Mouse (Mus musculus) liver, adult 2 months (tissue): ENCODE data around the gene Psmb11. TPM values are rescaled to one million over a fixed set of nuclear protein-coding genes. Genes with fewer than 3 reads are reported as not detected.
A peak's percentile ranks its signal among the peaks of the same experiment; 100 is the strongest.

Experiments
- DNase-seq: peaks from one replicate; pipeline ENCODE4 v3.0.0-alpha.2; 2011; ENCODE audit warnings: low read depth, low spot score; ENCODE audit errors: extremely low read depth
- H3K27ac ChIP-seq: fragments of 200-500 bp; replicated peaks from 2 replicates; pipeline ENCODE4 v1.5.1; 2012; ENCODE audit warnings: low read depth, mild to moderate bottlenecking, control low read depth, inconsistent platforms, low read length; ENCODE audit not compliant: insufficient read depth
- H3K27me3 ChIP-seq: fragments of 200-500 bp; 2 replicates; pipeline ENCODE4 v1.6.1; 2012; ENCODE audit warnings: mild to moderate bottlenecking, moderate library complexity, low read length, inconsistent platforms; ENCODE audit not compliant: control insufficient read depth, insufficient read depth
- H3K36me3 ChIP-seq: fragments of 200-500 bp; 2 replicates; pipeline ENCODE4 v1.6.1; 2012; ENCODE audit warnings: low read length, inconsistent platforms; ENCODE audit not compliant: control insufficient read depth, insufficient read depth
- H3K4me1 ChIP-seq: fragments of 200-500 bp; 2 replicates; pipeline ENCODE4 v1.6.1; 2011; ENCODE audit warnings: low read length; ENCODE audit not compliant: control insufficient read depth, insufficient read depth
- H3K4me3 ChIP-seq: fragments of 200-500 bp; 2 replicates; pipeline ENCODE4 v1.5.1; 2011; ENCODE audit warnings: low read depth, mild to moderate bottlenecking, control low read depth, low read length, moderate library complexity; ENCODE audit not compliant: insufficient read depth
- H3K79me2 ChIP-seq: fragments of 200-500 bp; 2 replicates; pipeline ENCODE4 v1.6.1; 2012; ENCODE audit warnings: inconsistent platforms, mild to moderate bottlenecking, low read length, moderate library complexity; ENCODE audit not compliant: control insufficient read depth, insufficient read depth
- H3K9ac ChIP-seq: fragments of 200-500 bp; 2 replicates; pipeline ENCODE4 v1.6.1; 2012; ENCODE audit warnings: low read depth, mild to moderate bottlenecking, control low read depth, inconsistent platforms, low read length
- CTCF ChIP-seq: fragments of 200-500 bp; IDR thresholded peaks from 2 replicates; pipeline ENCODE4 v1.5.1; 2011; ENCODE audit warnings: low read depth, low read length, control low read depth
- POLR2A ChIP-seq: fragments of 200-500 bp; IDR thresholded peaks from 2 replicates; pipeline ENCODE4 v1.6.1; 2011; ENCODE audit warnings: low read length, control low read depth; ENCODE audit not compliant: insufficient read depth; ENCODE audit errors: extremely low read depth
- WGBS: fragments of 180-500 bp; shearing (Covaris S2); methylation state at CpG from one replicate; pipeline ENCODE4 v1.1.7; 2018; 5-methylcytosine and 5-hydroxymethylcytosine counted together
- polyA plus RNA-seq: library from polyadenylated mRNA; depleted of rRNA; stranded (reverse); fragments of >200 nt; gene quantifications from 2 replicates; pipeline ENCODE4 v1.2.3, GENCODE M21; 2012
- total RNA-seq: library from RNA; depleted of rRNA; stranded (reverse); fragments of >200 nt; gene quantifications from 2 replicates; pipeline ENCODE4 v1.2.3, GENCODE M21; 2014

Gene Psmb11
- total and polyA plus RNA-seq, 2 experiments: not detected

DNA sequence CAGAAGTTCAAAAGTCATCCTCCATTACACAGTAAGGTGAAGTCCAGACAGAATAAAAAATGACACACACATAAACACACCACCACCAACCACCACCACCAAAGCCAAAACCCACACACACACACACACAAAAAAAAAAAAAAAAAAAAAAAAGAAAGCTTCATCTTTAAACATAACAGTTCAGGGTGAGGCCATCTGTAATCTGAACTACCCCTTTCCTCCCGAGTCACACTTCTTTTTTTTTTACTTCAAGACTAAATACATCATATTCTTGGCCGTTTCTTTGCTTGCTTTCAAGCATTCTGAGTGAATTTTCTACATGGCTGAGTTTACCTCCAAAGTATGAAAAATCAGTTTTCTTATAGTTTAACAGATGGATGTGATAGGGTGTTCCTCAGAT, 19.6 kb upstream of the Psmb11 start:
- DNase-seq: no peak
- no peaks in the 10 kb centered on the region for H3K36me3 ChIP-seq
- TF ChIP-seq POLR2A (no peak), CTCF (no peak)
- H3K9ac ChIP-seq: no peak overlapping the region
- H3K79me2 ChIP-seq: no peaks in the 10 kb centered on the region
- peaks cover 7% of the 10 kb centered on the region for H3K4me1 ChIP-seq
- no peak overlapping the region for H3K4me3 ChIP-seq
- H3K27ac ChIP-seq: no peak overlapping the region
- 89% methylated on average over 2 of the region's 2 CpGs for WGBS
- H3K27me3 ChIP-seq: no peaks in the 10 kb centered on the region

DNA sequence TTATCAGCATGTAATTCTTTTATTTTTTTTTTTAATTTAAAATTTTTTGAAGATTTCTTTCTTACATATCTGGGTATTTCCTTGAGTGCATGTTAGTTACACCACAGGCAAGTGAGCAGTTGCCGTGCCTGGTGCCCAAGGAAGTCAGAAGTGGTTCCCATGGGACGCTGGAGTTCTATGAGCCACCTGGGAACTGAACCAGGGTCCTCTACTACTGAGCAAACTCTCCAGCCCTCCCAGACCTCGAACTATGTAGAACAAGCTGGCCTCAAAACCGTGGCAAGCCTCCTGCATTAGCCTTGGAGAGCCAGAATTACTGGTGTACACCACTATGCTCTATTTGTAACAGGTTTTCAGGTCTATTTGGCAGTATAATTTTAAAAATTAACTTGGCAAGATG, 18.6 kb upstream of the Psmb11 start:
- H3K79me2 ChIP-seq: no peaks in the 10 kb centered on the region
- H3K4me3 ChIP-seq: peak overlapping the region; percentile 85; the same call in 1 of the 2 replicates
- peaks cover 7% of the 10 kb centered on the region for H3K4me1 ChIP-seq
- no peak for TF ChIP-seq CTCF
- no peak for DNase-seq
- no peak overlapping the region for H3K9ac ChIP-seq
- no peaks in the 10 kb centered on the region for H3K27me3 ChIP-seq
- H3K27ac ChIP-seq: no peak overlapping the region
- H3K36me3 ChIP-seq: no peaks in the 10 kb centered on the region
- 57% methylated on average over 4 of the region's 4 CpGs for WGBS

DNA sequence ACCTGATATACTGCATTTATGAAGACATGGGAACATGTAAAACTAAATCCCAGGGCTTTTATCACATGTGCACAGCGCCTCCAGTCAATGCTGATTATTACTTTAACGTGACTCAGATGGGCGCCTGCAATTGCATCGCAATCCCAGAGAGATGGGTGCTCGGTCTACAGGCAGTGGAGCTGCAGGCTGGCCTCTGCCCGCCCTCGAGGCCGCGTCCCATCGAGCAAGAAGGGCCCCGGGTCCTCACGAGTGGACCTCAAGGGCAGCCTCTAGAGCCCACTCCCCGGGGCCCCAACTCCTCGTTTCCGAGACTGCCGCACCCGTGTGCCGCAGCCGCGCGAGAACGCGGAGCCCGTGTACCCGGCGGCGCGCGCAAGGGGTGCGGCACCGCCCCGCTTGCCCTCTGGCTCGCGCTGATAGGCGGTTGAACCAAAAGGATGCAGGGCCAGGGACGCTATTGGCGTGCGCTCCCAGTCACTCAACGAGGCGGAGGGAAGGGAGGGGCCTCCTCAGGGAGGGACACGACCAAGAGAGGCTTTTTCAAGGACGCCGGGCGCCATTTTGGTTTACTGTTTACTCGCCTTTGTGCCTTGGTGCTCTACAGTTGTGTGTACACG, 18.1 kb upstream of the Psmb11 start:
- TF ChIP-seq CTCF (no peak), POLR2A (0 out of 2 replicates have a peak, but pooled peaks have one; percentile 29)
- no peaks in the 10 kb centered on the region for H3K27me3 ChIP-seq
- H3K36me3 ChIP-seq: no peaks in the 10 kb centered on the region
- H3K4me1 ChIP-seq: peaks cover 7% of the 10 kb centered on the region
- H3K79me2 ChIP-seq: no peaks in the 10 kb centered on the region
- H3K9ac ChIP-seq: peak overlapping the region; percentile 78
- H3K4me3 ChIP-seq: peak overlapping the region; percentile 85
- peak overlapping the region; percentile 57 for H3K27ac ChIP-seq
- DNase-seq: peak; percentile 88
- under 1% methylated on average over 46 of the region's 46 CpGs for WGBS

DNA sequence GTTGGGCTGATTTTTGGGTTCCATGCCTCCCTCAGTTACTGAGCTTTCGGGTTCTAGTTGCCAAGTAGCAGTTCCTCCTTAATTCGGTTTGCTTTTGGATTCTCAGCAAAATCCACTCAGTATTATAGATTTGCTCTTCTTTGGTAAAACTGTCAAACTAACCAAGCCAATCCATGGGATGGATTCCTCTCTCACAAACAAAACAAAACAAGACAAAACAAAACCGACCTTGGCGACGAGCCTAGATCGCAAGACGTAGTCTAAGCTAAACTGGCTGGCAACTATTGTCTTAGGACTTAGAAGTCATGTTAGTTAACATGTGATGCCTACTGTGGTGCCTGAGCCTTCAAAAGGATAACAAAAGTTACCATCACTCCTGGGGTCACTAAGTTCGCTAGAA, 17.5 kb upstream of the Psmb11 start:
- WGBS: 84% methylated on average over 8 of the region's 8 CpGs
- no peak overlapping the region for H3K9ac ChIP-seq

DNA sequence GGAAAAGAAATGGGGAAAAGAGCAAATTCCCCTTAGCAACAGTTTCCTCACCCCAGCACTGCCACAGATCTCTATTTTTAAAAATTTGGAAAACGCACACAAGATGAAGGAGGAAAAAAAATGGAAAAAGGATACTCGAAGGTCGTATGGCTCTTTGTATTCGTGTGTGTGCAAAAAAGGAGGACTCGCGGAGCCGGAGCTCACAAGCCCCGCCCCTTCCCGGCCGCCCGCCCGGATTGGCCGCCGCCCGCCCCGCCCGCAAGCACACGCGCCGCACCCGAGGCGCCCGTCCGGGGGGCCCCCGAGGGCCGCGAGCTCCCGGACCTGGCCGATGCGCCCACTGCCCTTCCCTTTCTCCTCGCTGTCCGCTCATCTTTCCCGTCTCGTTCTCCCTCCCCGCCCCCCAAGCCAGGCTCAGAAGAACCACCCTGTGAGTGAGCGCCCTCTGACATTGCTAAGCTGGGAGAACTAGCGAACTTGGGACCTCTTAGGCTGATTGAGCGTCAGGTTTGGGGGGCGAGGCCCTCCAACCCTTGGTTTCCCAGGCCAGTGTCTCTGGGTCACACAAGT, 15.4 kb upstream of the Psmb11 start, which contains the start of gene 4931414P19Rik:
Gene 4931414P19Rik, minus strand, starts transcription at position 242 of the 570 bp plus-strand sequence.
- no peaks in the 10 kb centered on the region for H3K27me3 ChIP-seq
- DNase-seq: peak; percentile 50

More for the DNA sequence above, 17.5 kb upstream of the Psmb11 start:
- Histone ChIP-seq H3K27me3 (no peaks in the 10 kb centered on the region), H3K4me3 (peak overlapping the region; percentile 50), H3K4me1 (peaks cover 7% of the 10 kb centered on the region), H3K79me2 (no peaks in the 10 kb centered on the region), H3K36me3 (no peaks in the 10 kb centered on the region), H3K27ac (peak overlapping the region; percentile 49)
- no peak for TF ChIP-seq POLR2A
- TF ChIP-seq CTCF: no peak
- DNase-seq: no peak

DNA sequence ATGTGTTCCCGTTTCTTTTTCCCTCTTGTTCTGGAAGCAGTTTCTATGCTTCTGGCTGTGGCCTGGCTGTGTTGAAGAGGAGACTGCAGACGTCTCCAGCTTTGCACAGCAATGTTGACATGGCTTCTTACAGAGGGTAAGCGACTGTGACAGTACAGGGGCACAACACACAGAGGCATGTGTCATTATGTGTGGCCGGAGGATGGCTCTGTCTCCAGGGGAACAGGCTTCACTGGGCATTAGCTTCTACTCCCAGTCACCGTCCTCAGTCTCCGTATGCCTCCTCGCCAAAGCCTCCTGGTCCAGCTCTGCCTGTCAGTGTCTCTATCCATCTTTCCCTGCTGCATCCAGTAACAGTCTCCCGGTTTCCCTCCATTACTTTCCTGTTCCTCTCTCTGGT, 14.0 kb upstream of the Psmb11 start:
- TF ChIP-seq POLR2A (no peak), CTCF (no peak)
- H3K9ac ChIP-seq: no peak overlapping the region
- H3K4me3 ChIP-seq: no peak overlapping the region
- no peaks in the 10 kb centered on the region for H3K79me2 ChIP-seq
- H3K27ac ChIP-seq: no peak overlapping the region
- DNase-seq: no peak
- WGBS: 87% methylated on average over 8 of the region's 8 CpGs
- H3K36me3 ChIP-seq: peaks cover 3% of the 10 kb centered on the region; the same call in 1 of the 2 replicates
- peaks cover 7% of the 10 kb centered on the region for H3K4me1 ChIP-seq
- no peaks in the 10 kb centered on the region for H3K27me3 ChIP-seq

More for the DNA sequence above, 15.4 kb upstream of the Psmb11 start, which contains the start of gene 4931414P19Rik:
- Histone ChIP-seq H3K36me3 (no peaks in the 10 kb centered on the region), H3K4me1 (peaks cover 7% of the 10 kb centered on the region), H3K79me2 (no peaks in the 10 kb centered on the region), H3K9ac (peak within 1 kb of the TSS; percentile 72), H3K27ac (peak within 1 kb of the TSS; percentile 6; the same call in 1 of the 2 replicates), H3K4me3 (peak within 1 kb of the TSS; percentile 71)
- TF ChIP-seq POLR2A: 0 out of 2 replicates have a peak, but pooled peaks have one; percentile 16
- TF ChIP-seq CTCF: no peak
- 2% methylated on average over 39 of the region's 39 CpGs for WGBS
